Mouse (Mus musculus) kidney, postnatal 10 days (tissue): ENCODE data around the gene Slc22a14.

Experiments
- DNase-seq: peaks from one replicate; pipeline ENCODE4 v3.0.0; 2021; ENCODE audit warnings: mixed read lengths

Gene Slc22a14

DNA sequence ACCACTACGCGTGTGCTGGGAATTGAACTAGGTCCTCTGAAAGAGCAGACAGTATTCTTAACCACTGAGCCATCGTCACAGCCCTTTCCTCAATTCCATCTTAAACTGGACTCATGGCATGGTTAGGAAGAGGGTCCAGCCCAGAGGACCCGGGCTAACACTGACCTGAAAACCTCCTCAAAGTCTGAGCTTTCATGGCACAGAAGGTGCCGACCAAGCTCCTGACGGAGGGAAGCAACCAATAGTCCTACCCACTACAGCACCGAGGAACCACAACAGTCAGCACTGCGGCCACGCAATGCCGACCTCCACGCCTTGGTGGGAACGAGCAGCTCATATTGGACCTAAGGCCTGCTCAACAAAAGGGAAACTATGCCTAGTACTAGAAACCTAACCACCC is 109.2 kb downstream of the Slc22a14 start:
- DNase-seq, result no peak

DNA sequence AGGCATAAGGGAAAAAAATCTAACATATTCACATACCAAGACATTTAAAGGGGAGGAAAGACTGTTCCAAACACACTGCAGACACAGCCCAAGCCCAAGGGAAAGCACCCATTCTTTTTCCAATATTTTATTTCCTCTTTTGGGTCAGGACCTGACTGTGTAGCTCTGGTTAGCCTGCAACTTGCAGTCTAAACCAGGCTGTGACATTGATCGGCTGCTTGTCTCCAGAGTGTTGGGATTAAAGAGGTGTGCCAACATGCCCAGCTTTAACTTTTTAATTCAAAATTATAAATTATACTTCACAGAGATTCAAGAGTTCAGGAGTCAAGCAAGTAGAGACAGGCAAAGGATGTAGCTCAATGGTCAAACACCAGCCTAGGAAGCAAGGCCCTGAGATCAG is 110.3 kb downstream of the Slc22a14 start:
- no peak for DNase-seq

DNA sequence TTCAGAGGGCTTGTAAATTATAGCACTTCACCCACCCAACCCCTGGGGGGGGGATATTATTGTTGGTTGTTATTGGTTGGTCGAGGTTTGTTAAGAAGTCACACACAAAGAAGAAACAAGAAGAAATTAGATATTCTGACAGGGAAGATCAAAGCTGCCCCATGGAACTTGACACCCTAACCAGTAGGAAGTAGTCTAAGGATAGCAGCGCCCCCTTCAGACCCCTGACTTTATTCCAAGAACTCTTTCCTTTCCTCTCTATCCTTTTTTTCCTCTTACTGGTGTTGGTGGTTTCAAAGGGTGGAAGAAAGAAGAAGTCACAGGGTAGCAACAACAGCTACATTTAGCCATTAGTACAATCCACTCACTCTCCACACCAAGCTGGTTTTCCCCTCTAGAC is 111.2 kb downstream of the Slc22a14 start:
- peak; percentile 23 for DNase-seq

DNA sequence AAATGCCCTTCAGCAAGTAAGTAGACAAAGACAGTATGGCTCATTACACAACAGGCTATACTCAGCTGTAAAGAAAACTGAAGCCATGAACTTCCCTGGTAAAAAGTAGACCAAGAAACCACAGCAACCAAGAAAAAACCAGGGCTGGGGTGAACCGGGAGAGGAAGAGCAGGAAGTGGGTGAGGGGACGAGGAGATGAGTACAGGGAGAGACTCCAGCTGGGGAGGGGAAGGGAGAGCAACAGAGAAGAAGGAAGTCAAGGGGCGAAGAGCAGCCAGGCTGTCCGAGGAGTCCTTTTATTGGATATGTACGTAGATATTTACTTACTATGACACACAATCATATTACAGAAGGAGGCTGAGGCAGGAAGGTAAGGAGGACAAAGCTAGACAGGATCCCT is 117.4 kb downstream of the Slc22a14 start:
- no peak for DNase-seq

DNA sequence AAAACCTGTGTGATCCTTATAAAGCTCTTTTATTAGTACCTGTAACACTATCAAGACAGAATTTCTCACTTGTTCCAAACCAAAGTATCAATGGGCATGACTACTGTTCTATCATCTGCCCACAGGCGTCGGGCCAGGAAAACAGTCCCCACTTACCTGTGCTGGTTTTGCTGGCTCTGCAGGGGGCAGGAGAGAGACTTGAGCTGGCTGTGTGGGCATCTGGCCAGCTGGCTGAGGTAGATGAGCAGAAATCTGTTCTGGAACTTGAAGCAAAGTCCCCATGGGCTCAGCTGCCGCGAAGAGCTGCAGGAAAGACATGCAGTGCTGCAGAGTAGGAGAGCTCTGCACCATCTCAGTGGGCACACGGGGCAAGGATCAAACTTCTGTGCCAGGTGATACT is 118.5 kb downstream of the Slc22a14 start:
- DNase-seq, result peak; percentile 78

DNA sequence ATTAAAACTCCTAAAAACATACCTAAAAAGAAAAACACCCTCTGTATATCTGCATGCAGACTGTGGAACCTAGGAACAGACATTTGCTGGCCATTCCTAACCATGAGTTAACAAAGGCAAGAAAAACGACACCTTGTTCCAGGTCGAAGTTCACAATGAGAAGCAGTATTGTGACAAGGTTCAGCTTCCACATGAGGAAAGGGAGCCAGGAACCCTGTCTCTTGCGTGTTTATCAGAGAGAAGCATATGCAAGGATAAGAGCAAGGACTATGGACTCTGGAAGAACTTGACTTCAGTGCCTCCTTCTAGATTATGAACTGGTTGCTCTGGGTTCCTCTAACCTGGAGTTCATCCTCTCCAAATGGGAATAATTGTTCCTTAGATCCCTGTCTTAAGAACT is 121.4 kb downstream of the Slc22a14 start:
- DNase-seq, result no peak

DNA sequence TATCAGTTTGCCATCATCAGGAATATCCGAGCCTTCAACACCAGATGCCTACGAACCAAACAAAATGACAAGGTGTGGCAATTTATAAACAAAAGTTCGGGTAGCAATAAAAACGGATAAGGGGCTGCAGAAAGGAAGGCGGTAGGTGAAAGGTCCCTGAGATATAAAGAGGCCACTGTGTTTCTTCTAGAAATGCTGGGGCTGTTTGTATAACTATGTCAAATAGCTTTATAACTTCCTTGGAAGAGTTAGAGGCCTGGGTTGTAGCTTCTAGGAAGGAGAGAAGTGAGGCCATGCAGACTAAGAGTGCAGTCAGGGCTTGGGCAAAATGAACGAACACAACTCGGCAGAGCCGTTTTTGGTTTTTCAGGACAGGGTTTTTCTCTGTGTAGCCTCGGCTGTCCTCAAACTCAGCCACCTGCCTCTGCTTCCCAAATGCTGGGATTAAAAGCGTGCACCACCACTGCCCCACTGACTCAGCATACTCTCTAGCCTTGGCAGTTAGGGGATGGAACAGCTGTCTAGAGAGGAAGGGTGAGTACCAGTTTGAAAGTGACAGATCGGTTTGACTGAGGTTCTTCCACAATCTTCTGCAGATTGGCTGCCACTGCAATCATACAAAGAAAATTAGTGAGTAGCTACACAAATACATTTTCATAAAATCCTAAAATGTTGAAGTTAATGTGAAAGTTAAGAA is 124.0 kb downstream of the Slc22a14 start:
- DNase-seq, result no peak

DNA sequence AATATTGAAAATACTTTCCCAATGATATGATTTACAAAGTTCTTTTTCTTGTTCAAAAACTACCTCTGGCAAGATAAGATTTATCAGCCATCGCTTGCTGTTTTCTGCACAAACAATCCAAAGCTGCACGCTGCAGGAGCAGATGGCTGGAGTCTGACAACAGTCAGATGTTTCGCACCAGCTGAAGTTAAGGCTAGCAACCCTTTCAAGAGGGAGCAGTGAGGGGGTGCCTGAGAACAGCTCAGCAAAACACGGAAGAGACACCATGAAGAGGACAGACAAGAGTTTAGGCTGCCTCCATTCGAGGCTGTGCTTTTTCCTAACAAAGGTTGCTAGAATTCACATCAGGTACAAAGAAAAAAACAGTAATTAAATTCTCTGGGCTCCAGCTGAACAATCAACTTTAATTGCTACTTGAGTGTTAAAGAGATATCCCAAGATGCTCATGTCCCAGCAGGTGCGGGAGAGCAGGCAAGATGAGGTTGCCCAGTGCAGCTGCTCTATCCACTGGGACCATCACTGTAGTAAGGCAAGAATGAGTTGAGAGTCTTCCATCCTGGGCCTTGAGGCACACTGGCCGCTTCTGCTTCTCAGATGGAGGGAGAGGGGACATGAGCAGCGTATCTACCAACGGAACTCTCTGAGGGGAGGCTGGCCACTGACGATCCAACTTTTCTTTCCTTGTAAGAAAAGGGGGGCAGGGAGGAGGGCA is 124.9 kb downstream of the Slc22a14 start:
- DNase-seq, result no peak

DNA sequence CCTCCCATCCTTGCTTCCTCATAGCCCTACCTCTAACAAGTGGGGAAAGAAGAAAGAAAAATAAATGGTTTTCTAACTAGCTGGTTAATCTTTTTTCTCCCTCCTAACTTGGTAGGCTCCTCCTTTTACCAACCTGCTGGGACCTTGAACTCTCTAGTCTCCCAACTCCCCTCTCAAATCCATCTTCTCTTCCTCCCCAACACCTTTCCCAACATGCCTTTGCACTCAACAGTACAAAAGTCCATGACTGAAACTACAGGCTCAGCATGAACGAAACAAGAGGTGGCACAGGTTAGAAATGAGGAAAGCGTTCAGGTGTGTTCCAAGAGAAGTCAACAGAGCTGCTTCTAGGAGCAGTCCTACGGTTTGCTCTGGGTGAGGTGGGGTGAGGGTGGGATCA is 126.1 kb downstream of the Slc22a14 start:
- no peak for DNase-seq

DNA sequence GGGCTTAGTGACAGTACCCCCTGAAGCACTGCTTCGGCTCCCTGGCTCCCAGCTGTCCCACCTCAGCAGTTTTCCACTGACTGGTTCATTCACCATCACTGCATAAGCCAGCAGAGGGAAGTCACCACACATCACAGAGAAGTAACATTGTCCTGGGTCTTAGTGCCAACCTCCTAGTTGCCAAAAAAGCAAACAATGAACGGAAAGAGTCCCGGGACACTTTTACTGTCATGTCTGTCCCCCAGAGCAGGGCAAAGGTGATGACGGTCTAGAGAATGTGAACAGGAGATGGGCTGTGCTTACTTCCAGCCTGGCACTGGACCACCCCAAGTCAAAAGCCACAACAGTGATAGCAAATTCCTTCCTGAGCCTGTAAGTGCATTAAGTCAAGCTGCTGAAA is 126.6 kb downstream of the Slc22a14 start:
- DNase-seq, result no peak

DNA sequence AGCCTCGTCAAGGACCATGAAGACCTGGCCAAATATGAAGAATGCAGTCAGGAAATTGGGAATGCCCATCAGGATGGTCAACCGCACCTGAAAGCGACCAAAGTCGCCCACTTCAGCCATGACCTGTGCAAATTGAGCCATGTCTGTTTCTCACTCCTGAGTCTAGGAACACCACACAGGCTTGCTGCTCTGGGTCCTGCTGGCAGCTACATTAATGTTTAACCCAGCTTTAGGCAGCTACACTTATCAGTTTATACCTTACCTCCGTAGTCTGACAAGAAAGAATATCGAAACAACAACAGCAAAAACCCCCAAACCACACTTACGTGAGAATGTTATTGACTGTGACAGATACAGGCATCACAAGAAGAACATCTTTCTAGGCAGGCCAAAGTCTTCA is 133.8 kb downstream of the Slc22a14 start:
- no peak for DNase-seq

DNA sequence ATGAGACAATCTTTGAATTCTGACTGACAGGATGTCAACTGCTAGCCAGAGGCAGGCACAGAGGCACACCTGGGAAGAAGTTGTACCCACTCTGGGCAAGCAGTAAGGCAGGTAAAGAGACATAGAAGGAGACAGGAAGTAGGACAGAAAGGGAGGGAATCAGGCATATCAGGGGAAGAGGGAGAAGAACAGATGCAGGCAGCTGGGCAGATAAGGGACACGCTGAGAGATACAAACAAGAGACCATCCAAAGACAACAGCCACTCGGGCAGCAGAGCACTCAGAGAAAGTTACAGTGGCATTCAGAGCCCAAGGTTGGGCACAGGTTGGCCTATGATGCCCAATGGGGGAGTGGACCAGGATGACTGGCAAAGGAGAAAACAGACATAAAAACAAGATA is 134.5 kb downstream of the Slc22a14 start:
- no peak for DNase-seq

DNA sequence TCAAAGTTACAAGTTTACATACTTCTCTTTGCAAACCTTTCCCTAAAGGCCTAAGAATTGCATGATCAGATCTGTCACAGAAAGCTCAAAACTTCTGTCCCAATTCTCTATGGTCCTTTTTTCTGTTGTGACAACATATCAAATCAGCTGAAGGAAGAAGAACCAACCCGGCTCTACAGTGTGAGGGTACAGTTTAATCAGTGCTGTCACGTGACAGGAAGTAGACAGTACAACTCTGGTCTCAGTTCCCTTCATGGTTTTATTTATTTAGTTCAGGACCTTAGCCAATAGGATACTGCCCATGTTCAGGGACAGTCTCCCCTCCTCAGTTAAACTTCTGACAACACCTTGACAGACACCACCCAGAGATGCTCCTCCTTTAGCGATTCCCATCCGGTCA is 145.1 kb downstream of the Slc22a14 start:
- DNase-seq, result no peak

DNA sequence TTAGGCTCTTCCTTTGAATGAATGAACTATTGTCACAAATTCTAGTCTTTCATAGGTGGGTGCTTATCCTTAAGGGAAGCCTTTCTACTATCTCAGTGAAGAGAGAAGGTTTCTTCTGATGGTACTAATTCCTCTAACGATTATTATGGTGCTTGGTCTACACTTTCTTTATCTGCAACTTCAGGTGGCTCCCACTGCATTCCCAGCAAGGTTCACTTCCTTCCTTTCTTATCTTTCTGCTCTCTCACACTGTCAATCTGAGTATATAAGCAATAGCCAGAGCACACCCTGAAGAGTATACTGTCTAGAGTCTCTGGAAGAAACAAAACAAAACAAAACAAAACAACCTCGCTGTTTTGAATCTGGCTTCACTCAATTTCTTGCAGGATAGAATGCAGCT is 145.7 kb downstream of the Slc22a14 start:
- no peak for DNase-seq

DNA sequence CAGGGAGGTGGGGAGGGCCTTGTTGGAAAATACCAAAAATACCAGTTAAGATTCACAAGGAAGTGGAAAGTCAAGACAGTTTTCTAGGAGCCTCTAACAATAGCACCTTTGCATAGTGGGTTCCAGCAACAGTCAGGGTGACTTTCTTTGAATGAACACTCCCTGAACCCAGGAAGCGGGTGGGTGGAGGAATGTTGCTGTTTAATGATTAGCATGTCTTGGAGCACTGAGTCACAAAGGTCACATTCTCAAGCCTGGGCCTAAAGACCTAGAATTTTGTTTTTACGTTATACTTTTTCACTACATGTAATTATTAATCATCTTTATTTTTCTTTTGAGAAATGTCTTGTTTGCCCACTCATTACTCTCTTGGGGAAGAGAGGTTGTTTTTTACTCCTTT is 150.0 kb downstream of the Slc22a14 start:
- peak; percentile 35 for DNase-seq

DNA sequence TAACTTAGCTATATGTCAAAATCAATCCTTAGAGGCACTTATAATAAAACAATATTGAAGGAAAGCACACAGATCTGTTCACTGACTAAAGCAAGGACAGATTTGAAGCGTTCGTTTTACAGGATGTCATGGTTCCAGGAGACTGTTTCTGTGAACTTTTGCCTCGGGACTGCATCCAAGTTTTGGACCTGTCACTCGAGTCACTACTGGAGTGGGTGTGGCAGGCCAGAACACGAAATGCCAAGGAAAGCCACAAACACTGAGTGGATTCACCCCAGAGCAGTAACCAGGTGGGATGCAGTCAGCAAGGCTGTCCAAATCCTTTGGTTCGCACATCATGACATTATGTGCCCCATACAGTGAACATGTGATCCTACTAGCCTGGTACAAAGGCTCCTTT is 150.8 kb downstream of the Slc22a14 start:
- no peak for DNase-seq

DNA sequence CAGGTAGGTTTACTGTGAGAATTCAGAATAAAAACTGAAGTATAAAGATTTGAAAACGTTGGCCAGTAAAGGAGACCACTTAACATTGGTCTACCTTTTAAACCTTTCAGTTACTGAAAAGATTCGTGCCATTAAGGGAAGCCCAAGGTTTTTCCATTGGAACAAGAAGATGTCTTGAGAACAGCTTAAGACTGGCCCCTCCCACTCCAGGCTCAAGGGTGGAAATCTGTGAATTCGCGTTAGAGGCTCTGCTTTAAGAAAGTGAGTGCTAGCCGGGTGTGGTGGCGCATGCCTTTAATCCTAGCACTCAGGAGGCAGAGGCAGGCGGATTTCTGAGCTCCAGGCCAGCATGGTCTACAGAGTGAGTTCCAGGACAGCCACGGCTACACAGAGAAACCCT is 152.4 kb downstream of the Slc22a14 start:
- no peak for DNase-seq

DNA sequence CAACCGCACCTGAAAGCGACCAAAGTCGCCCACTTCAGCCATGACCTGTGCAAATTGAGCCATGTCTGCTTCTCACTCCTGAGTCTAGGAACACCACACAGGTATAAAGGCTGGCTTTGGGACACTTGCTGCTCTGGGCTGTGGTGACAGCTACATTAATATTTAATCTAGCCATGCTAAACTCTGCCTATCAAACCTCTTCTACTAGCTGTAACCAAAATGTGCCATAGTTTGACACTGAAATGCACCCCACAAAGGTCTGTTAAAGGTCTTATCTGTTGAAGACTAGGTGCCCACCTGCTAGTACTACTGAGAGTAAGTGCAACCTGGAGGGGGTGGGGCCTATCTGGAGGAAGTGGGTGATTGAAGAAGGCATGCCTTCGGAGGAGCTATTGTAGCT is 156.4 kb downstream of the Slc22a14 start, which contains the start of gene Slc22a13:
Gene Slc22a13 (minus strand): TSS at position 101 of the 400 bp plus-strand sequence.
- DNase-seq, result no peak

DNA sequence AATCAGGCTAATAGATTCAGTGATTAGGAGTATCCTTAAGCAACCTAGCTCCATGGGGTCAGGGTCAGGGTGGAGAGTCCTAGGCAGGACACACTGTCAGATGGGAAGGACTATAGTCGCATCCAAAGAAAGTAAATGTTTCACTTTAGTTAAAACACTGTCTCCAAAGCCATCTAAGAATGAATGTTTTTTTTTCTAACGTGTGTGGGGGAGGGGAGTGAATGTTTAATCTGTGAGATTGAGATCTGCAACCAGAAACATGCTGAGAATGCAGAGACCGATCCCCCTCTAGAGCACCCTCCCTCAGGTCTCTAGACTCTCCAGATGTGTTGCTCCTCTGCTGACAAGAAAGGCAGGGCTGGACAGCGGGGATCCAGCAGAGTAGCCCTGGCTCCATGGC is 158.2 kb downstream of the Slc22a14 start:
- peak; percentile 41 for DNase-seq

DNA sequence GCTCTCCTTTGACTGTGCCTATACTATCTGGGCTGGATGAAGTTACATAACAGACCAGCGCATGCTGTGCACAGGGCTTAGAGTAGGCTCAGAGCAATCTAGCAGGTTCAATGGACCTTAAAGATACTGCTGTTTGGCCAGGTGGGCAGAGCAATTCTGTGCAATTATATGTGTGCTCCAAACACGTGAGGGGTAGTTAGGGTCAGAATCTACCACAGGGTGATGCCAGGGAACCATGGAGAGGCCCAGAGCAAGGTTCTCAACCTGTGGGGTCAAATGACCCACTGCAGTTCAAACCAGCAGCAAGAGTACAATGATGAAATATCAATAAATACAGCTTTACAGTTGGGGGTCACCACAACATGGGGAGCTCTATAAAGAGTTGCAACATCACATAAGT is 158.7 kb downstream of the Slc22a14 start:
- no peak for DNase-seq

DNA sequence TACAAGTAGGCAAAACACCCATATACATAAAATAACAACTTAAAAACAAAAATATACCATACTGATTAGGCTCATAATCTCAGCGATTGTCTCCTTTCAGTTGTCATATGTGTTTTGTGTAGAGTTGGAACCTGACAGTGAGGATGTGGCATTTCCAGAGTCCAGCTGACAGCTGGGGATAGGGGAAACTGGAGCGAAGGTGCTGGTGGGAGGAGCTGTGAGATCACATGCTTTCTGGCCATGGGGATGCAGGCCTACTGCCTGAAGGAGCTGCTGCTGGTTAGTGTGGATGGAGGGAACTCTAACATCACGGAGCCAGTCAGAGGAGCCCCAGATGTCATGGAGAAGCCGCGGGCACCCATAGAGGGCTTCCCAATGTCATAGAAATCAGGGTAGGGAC is 159.6 kb downstream of the Slc22a14 start:
- DNase-seq, result no peak

DNA sequence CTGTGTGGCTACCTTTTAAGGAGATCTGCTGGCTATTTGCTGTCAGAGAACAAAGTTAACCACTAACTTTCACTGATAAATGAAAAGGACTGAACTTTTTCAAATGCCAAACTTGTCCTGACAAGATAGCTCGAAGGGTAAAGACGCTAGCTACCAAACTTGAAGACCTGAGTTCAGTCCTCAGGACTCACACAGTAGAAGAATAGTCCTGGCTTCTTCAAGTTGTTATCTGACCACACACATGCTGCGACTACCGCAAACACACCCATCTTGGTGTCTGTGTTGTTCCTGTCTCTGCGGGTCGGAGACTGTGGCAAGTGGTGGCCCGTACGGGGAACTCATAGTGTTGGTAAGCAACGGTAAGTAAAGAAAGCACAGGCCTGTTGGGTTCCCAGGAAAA is 161.7 kb downstream of the Slc22a14 start:
- DNase-seq, result no peak

DNA sequence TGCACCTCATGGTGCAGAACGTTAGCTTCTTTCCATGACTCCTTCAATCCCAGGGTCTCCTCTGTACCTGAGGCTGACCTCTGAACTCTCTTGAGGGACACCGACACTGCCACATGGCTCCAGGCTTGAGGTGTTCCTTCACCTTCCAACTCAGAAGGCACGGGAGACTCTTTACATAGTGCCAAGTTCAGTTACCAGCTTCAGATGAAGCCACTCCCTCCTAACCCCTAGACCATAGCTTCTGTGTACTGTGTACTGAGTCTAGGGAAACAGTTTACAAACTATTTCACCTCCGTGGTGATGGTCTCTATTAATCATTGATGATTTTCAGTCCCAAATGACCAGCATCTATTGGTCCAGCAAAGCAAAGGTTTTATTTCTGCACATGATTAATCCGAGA is 163.7 kb downstream of the Slc22a14 start:
- no peak for DNase-seq

DNA sequence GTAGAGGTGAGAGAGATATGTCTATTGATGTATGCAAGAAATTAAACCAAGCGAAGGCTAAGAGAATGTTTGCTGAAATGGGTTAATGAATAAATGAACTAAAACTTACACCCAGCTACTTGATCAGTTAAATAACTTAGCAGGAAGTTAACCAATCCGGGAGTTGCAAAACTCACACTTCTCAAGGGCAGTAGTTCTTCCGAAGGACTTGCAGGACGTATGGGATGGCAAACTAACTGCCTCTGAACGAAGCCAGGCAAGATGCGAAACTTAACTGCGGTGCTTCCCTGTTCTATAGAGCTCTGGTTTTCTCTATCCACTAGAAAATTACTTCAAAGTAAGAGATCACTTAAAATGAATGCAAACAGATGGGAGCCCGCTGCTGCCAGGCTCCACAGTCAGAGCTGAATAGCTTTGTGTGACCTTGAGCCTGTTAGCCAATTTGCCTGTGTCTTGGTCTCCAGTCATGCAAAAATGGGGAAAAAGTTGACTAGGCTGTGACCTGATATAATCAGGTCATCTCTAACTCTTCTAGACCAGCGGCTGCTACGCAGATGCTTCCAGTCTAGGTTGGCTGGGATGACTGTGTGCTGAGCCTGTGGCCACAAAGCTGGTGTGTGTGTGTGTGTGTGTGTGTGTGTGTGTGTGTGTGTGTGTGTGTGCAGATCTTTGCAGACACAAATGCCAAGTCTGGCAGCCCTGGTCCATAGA is 166.0 kb downstream of the Slc22a14 start:
- no peak for DNase-seq
